Mouse (Mus musculus) liver, adult (tissue): ENCODE measurements around the gene Nfia.

ENCODE experiments used
- GATA4 ChIP-seq: IDR thresholded peaks from 2 replicates; pipeline ENCODE4 v1.6.1; 2014; ENCODE audit warnings: mild to moderate bottlenecking, low read length; ENCODE audit not compliant: insufficient replicate concordance

The Nfia gene

DNA sequence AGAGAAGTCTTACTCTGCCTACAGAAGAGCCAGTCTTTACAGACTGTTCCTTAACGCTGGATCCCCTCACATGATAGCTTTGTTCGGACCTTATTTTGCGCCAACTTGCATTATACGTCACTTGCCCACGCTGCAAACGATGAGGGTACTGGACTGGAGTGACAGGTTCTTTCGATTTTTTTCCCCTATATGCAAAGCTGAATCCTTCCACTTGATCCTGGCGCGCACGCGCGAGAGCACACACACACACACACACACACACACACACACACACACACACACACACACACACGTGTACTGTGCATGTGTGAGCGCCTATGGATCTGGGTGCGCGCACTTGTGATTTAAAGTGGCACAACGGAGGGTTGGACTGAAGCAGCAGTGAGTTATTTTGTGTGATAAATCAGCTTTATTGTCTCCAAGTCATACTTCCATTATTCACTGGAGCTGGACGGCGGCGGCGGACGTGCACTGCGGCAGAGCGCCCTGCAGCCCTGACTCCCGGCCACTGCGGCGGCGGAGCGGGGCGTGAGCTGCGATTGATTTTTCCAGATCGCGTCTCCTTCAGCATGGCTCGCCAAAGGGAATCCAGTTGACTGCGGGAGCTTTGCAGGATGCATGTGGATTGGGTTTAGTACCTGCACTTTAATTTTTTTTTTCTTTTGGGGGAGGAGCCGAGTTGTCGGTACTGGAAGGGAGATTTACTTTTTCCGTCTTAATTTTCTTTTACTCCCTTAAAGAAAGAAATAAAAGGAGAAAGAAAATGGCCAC lies 15.1 kb upstream of the Nfia start:
- no peak; the same call in 1 of the 2 replicates for TF ChIP-seq GATA4

DNA sequence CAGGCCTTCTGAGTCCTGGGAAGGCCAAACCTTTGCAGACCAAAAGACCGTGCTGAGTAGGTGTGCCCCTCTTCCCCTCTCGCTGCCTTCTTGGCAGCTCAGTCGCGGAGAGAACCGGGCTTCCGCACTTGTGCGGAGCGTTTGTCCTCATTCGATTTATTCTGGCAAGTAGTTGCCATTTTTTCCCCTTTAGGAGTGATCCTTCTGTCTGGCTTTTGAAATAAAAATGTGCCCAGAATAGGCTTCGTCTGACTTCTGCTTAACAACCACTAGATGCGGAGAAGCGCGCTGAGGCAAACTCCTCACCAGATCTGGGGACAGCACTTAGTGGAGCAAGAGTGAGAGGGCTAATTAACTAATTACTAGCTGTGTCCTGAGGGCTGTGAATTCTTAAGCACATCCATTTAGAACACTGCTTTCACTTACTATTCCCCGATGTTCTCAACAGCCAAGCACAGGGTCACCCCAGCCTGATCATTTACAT lies 14.5 kb upstream of the Nfia start:
- TF ChIP-seq GATA4: no peak

GRCm38 (mm10) chr4:97758661-97759060 lies 13.9 kb upstream of the Nfia start:
- TF ChIP-seq GATA4: no peak

- no peak for TF ChIP-seq GATA4
Measured at GRCm38 (mm10) chr4:97764616-97765015, 7.9 kb upstream of the Nfia start.

DNA sequence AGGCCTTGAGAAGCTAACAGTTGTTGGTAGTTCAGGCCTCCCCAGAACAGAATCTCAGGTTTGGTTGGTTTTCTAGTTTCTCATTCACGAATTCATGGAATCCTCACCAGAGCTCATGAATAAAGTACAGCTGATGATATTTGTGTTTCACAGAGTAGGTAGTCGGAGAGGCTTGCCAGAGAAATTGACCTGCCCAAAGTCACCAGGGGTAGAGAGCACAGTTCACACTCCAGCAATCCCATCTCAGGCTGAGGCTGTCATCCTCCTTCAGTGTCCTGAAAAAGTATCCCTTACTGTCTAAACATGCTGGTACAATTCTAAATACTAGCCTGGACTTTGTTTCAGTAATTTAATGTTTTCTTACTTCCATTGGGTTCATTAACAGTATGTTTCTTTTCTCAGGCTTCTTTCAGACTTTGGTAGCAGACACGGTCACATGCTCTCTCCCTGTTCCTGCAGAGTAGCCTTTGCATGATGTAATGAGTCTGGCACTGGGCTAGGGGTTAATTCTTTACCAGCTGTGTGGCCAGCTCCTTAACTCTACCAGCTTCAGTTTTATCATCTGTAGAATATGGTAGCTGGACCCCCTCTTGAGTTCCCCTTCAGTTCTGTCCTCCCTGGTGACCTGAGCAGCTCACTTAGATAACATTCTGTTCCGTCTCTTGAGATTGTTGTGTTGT lies 7.1 kb upstream of the Nfia start:
- TF ChIP-seq GATA4: no peak

GRCm38 (mm10) chr4:97766100-97766499 lies 6.4 kb upstream of the Nfia start:
- no peak for TF ChIP-seq GATA4

DNA sequence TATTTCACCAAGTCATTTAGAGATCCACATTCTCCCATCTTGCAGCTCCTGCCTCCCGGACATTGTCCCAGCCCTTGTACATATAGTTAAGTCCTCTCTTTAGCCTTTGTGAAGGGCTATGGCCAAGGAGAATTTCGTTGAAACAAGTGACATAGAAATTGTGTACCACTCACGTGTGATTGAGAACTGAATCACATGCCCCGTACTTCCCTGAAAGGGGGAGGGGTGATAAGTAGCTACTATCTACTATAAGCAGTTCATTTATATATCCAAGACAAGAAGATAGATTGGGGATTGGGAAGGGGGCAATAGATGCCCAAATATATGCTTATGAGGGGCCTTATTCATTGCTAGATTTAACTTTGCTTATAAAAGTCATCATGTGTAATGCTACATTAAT lies 5.5 kb upstream of the Nfia start:
- TF ChIP-seq GATA4: no peak

- TF ChIP-seq GATA4: no peak
Measured at GRCm38 (mm10) chr4:97767516-97767915, 5.0 kb upstream of the Nfia start.

DNA sequence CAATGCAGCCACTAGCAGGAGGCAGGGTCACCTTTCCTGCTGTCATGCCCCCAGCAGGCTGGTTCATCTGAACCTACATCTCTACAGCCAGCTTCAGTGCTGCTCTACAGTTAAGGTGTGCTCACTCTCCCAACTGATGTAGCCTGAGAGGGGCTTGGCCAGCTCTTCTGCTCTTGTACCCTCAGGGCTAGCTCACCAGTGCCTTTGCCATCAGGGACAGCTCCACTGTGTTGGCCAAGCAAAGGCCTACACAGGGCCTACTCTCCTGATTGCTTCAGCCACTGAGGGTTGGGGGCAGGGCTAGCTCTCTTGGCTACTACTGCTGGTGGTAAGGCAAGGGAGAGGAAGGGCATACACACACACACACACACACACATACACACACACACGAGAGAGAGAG lies 2.7 kb upstream of the Nfia start:
- TF ChIP-seq GATA4: no peak

DNA sequence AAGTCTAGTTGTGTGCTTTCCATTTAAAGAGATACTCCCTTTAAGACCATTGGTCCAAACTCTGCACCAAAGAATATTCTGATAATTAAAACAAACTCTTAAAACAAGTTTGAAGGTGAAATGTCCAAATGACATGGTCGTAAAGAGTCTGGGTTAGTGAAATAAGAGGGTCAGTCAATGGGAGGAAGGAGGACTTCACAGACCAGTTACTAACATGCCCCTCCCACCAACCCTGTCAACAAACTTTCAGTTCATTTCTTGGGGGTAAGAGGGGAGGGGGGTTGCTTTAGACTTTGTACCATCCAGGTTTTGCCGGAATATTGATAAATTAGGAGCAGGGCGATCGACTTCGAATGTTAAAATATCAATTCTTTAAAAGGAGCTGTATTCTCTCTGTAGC lies 1.1 kb upstream of the Nfia start:
- TF ChIP-seq GATA4: no peak

- peak; percentile 96; the same call in 1 of the 2 replicates for TF ChIP-seq GATA4
Measured at GRCm38 (mm10) chr4:97772084-97772484, 450 bp upstream of the Nfia start.

- peak; percentile 58; the same call in 1 of the 2 replicates for TF ChIP-seq GATA4
Measured at GRCm38 (mm10) chr4:97773110-97773593, 618 bp downstream of the Nfia start.

DNA sequence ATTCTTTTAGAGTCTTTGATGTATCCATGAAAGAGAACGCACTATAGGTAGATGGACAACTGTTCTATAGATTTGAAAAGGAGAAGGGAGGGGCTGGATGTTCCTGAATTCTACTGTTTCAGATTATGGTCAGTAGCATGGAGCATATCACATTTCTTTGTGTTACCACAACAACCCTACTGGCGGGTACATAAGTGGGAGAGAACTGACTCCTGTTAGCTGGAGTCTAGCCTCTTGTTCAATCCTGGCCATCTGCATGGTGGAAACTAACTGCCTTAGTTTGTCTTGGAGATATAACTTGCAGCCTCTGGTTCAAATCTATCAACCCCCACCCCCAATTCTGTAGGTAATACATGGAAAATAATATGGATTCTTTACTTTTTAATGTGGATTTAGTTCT lies 1.3 kb downstream of the Nfia start:
- no peak for TF ChIP-seq GATA4

GRCm38 (mm10) chr4:97774446-97774950 lies 2.0 kb downstream of the Nfia start:
- no peak for TF ChIP-seq GATA4

DNA sequence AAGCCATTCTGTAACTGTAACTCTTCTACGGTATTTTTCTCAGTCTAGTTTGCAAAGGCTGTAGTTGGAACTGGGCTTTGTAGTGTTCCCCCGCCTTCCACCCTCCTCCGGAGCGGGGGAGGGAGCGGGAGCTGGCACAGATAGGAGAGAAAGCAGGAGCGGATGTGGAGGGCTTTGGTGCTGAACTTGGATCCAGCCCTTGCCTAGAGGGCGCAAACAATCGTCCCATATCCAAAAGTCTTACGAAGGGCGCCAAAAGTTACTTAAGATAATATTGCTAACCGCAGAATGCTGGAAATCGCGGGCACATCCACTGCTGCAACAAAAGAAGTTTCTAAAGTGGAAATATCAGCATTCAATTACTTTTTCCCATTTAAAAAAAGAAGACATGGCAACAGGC lies 2.5 kb downstream of the Nfia start:
- peak; percentile 84; the same call in 1 of the 2 replicates for TF ChIP-seq GATA4
